Mouse (Mus musculus) spleen, adult 2 months (tissue): ENCODE measurements around the gene Gm28539.

Experiments
- CTCF ChIP-seq: fragments of 200-500 bp; IDR thresholded peaks from 2 replicates; pipeline ENCODE4 v1.5.1; 2011; ENCODE audit warnings: mild to moderate bottlenecking, inconsistent platforms; ENCODE audit not compliant: insufficient read depth, insufficient read length, insufficient replicate concordance; ENCODE audit errors: extremely low read depth
- POLR2A ChIP-seq: fragments of 200-500 bp; IDR thresholded peaks from 2 replicates; pipeline ENCODE4 v1.6.1; 2011; ENCODE audit warnings: low read depth, low read length, inconsistent platforms

- no peak for TF ChIP-seq CTCF
- no peak for TF ChIP-seq POLR2A
Measured at GRCm38 (mm10) chr16:18860186-18860585, 23.8 kb downstream of the Gm28539 start.
